Mouse (Mus musculus): Measurements from ENCODE around the gene Vps37d. TPM values are rescaled to one million over a fixed set of nuclear protein-coding genes. Genes with fewer than 3 reads are reported as not detected.
"Not testable (repeated sequence)": the region's sequence is repeated elsewhere in the genome, so short reads cannot be mapped to it uniquely, and the experiment has no call there.

The Vps37d gene
- polyA plus RNA-seq, 1 experiment from 2014 or later, result 3.3 TPM

GRCm38 (mm10) chr5:135075655-135076054 lies 2.4 kb downstream of the Vps37d start:
- Histone ChIP-seq H3K27ac (replicated peaks) (no peak overlapping the region), H3K36me3 (peaks cover 16% of the 10 kb centered on the region), H3K27me3 (replicated peaks) (peaks cover 26% of the 10 kb centered on the region), H3K9ac (no peak overlapping the region), H3K4me2 (no peak overlapping the region), H3K9me3 (no peaks in the 10 kb centered on the region), H3K4me3 (no peak overlapping the region), H3K4me1 (peaks cover 20% of the 10 kb centered on the region)
- WGBS, result 56% methylated on average over 4 of the region's 4 CpGs
- ATAC-seq (ENCODE audit: extremely low read depth, insufficient number of reproducible peaks, low FRiP score, low TSS enrichment), result no peak

GRCm38 (mm10) chr5:135073349-135074150 lies 4.5 kb downstream of the Vps37d start:
- 23% methylated on average over 22 of the region's 26 CpGs for WGBS
- no peak overlapping the region for H3K27ac ChIP-seq (replicated peaks)
- ATAC-seq (ENCODE audit: extremely low read depth, insufficient number of reproducible peaks, low FRiP score, low TSS enrichment), result no peak
- peaks cover under 1% of the 10 kb centered on the region for H3K9me3 ChIP-seq
- H3K36me3 ChIP-seq, result peaks cover 16% of the 10 kb centered on the region
- peak overlapping the region; percentile 34; the same call in 1 of the 2 replicates for H3K4me2 ChIP-seq
- no peak overlapping the region for H3K4me3 ChIP-seq
- H3K9ac ChIP-seq, result peak overlapping the region; percentile 65
- H3K4me1 ChIP-seq, result peaks cover 19% of the 10 kb centered on the region
- H3K27me3 ChIP-seq (replicated peaks), result peaks cover 8% of the 10 kb centered on the region; the same call in 1 of the 2 replicates

GRCm38 (mm10) chr5:135072720-135073119 lies 5.3 kb downstream of the Vps37d start:
- no peak overlapping the region for H3K4me2 ChIP-seq
- no peak for ATAC-seq (ENCODE audit: extremely low read depth, insufficient number of reproducible peaks, low FRiP score, low TSS enrichment)
- no peak overlapping the region for H3K27ac ChIP-seq (replicated peaks)
- no peak overlapping the region for H3K4me3 ChIP-seq
- peaks cover 6% of the 10 kb centered on the region for H3K9me3 ChIP-seq
- H3K27me3 ChIP-seq (replicated peaks), result peaks cover 8% of the 10 kb centered on the region; the same call in 1 of the 2 replicates
- peaks cover 16% of the 10 kb centered on the region for H3K4me1 ChIP-seq
- no peak overlapping the region for H3K9ac ChIP-seq
- 63% methylated on average over 6 of the region's 6 CpGs for WGBS
- peaks cover 23% of the 10 kb centered on the region for H3K36me3 ChIP-seq

GRCm38 (mm10) chr5:135072061-135072460 lies 6.0 kb downstream of the Vps37d start:
- Histone ChIP-seq H3K36me3 (peaks cover 30% of the 10 kb centered on the region), H3K4me2 (no peak overlapping the region), H3K9ac (no peak overlapping the region), H3K4me1 (peaks cover 10% of the 10 kb centered on the region), H3K9me3 (peaks cover 6% of the 10 kb centered on the region), H3K27me3 (replicated peaks) (peaks cover 8% of the 10 kb centered on the region; the same call in 1 of the 2 replicates), H3K4me3 (no peak overlapping the region), H3K27ac (replicated peaks) (no peak overlapping the region)
- 85% methylated on average over 2 of the region's 2 CpGs for WGBS
- no peak for ATAC-seq (ENCODE audit: extremely low read depth, insufficient number of reproducible peaks, low FRiP score, low TSS enrichment)

- Histone ChIP-seq H3K27ac (replicated peaks) (no peak overlapping the region), H3K9ac (no peak overlapping the region), H3K27me3 (replicated peaks) (peaks cover 8% of the 10 kb centered on the region; the same call in 1 of the 2 replicates), H3K36me3 (peaks cover 42% of the 10 kb centered on the region), H3K4me1 (peaks cover 14% of the 10 kb centered on the region), H3K4me3 (no peak overlapping the region), H3K4me2 (no peak overlapping the region), H3K9me3 (peaks cover 6% of the 10 kb centered on the region)
- 78% methylated on average over 3 of the region's 3 CpGs for WGBS
- no peak for ATAC-seq (ENCODE audit: extremely low read depth, insufficient number of reproducible peaks, low FRiP score, low TSS enrichment)
Observed at GRCm38 (mm10) chr5:135070448-135070847, 7.6 kb downstream of the Vps37d start.

- H3K4me2 ChIP-seq, result no peak overlapping the region
Observed at GRCm38 (mm10) chr5:135066008-135066407, 12.1 kb downstream of the Vps37d start.

GRCm38 (mm10) chr5:135064909-135065446 lies 13.1 kb downstream of the Vps37d start, which contains the start of gene Bud23:
TSS of gene Bud23 (minus strand) at chr5:135064959.
- ATAC-seq (ENCODE audit: extremely low read depth, insufficient number of reproducible peaks, low FRiP score, low TSS enrichment), result not testable (repeated sequence)
- WGBS, result 65% methylated on average over 9 of the region's 9 CpGs

More at GRCm38 (mm10) chr5:135066008-135066407, 12.1 kb downstream of the Vps37d start:
- ATAC-seq (ENCODE audit: extremely low read depth, insufficient number of reproducible peaks, low FRiP score, low TSS enrichment), result no peak
- peaks cover 43% of the 10 kb centered on the region for H3K36me3 ChIP-seq
- H3K27ac ChIP-seq (replicated peaks), result no peak overlapping the region
- no peaks in the 10 kb centered on the region for H3K27me3 ChIP-seq (replicated peaks)
- no peak overlapping the region for H3K9ac ChIP-seq
- H3K4me3 ChIP-seq, result no peak overlapping the region
- 91% methylated on average over 3 of the region's 3 CpGs for WGBS
- H3K4me1 ChIP-seq, result peaks cover 24% of the 10 kb centered on the region
- H3K9me3 ChIP-seq, result peaks cover 6% of the 10 kb centered on the region

GRCm38 (mm10) chr5:135064382-135064766 lies 13.7 kb downstream of the Vps37d start:
- H3K9me3 ChIP-seq, result peaks cover 6% of the 10 kb centered on the region
- no peaks in the 10 kb centered on the region for H3K27me3 ChIP-seq (replicated peaks)
- peak; percentile 62 for ATAC-seq (ENCODE audit: extremely low read depth, insufficient number of reproducible peaks, low FRiP score, low TSS enrichment)
- peak overlapping the region; percentile 64 for H3K27ac ChIP-seq (replicated peaks)
- H3K4me1 ChIP-seq, result peaks cover 24% of the 10 kb centered on the region
- WGBS, result under 1% methylated on average over 40 of the region's 40 CpGs
- peak overlapping the region; percentile 91 for H3K9ac ChIP-seq
- peak overlapping the region; percentile 96 for H3K4me2 ChIP-seq
- peak overlapping the region; percentile 94 for H3K4me3 ChIP-seq
- peaks cover 59% of the 10 kb centered on the region for H3K36me3 ChIP-seq

More at GRCm38 (mm10) chr5:135064909-135065446, 13.1 kb downstream of the Vps37d start, which contains the start of gene Bud23:
- Histone ChIP-seq H3K36me3 (peaks cover 53% of the 10 kb centered on the region), H3K4me3 (peak within 1 kb of the TSS; percentile 94), H3K4me1 (peaks cover 24% of the 10 kb centered on the region), H3K9ac (peak within 1 kb of the TSS; percentile 91), H3K27ac (replicated peaks) (peak within 1 kb of the TSS; percentile 64), H3K4me2 (peak within 1 kb of the TSS; percentile 96)
- H3K9me3 ChIP-seq; H3K27me3 ChIP-seq (replicated peaks): not testable (repeated sequence)

- H3K4me1 ChIP-seq, result peaks cover 24% of the 10 kb centered on the region
- peaks cover 65% of the 10 kb centered on the region for H3K36me3 ChIP-seq
- H3K27me3 ChIP-seq (replicated peaks), result no peaks in the 10 kb centered on the region
- peak within 1 kb of the TSS; percentile 64 for H3K27ac ChIP-seq (replicated peaks)
- H3K9ac ChIP-seq, result peak within 1 kb of the TSS; percentile 91
- under 1% methylated on average over 52 of the region's 52 CpGs for WGBS
- peak within 1 kb of the TSS; percentile 96 for H3K4me2 ChIP-seq
- peak within 1 kb of the TSS; percentile 94 for H3K4me3 ChIP-seq
- peak; percentile 94 for ATAC-seq (ENCODE audit: extremely low read depth, insufficient number of reproducible peaks, low FRiP score, low TSS enrichment)
- peaks cover 6% of the 10 kb centered on the region for H3K9me3 ChIP-seq
Observed at GRCm38 (mm10) chr5:135063629-135064381, 14.3 kb downstream of the Vps37d start, which contains the start of gene Dnajc30. TSS of gene Dnajc30 (plus strand) at chr5:135064202.

- peaks cover 96% of the 10 kb centered on the region for H3K36me3 ChIP-seq
- no peak overlapping the region for H3K27ac ChIP-seq (replicated peaks)
- 70% methylated on average over 12 of the region's 12 CpGs for WGBS
- no peak overlapping the region for H3K4me2 ChIP-seq
- no peaks in the 10 kb centered on the region for H3K9me3 ChIP-seq
- H3K27me3 ChIP-seq (replicated peaks), result no peaks in the 10 kb centered on the region
- no peak overlapping the region for H3K4me3 ChIP-seq
- no peak overlapping the region for H3K9ac ChIP-seq
- H3K4me1 ChIP-seq, result no peaks in the 10 kb centered on the region
- ATAC-seq (ENCODE audit: extremely low read depth, insufficient number of reproducible peaks, low FRiP score, low TSS enrichment), result no peak
Observed at GRCm38 (mm10) chr5:135053356-135053755, 24.7 kb downstream of the Vps37d start.

- ATAC-seq (ENCODE audit: extremely low read depth, insufficient number of reproducible peaks, low FRiP score, low TSS enrichment); H3K4me2 ChIP-seq; H3K27me3 ChIP-seq (replicated peaks); H3K27ac ChIP-seq (replicated peaks); H3K9me3 ChIP-seq; H3K4me3 ChIP-seq; H3K4me1 ChIP-seq; H3K9ac ChIP-seq: not testable (repeated sequence)
- 80% methylated on average over 6 of the region's 6 CpGs for WGBS
- peaks cover 97% of the 10 kb centered on the region for H3K36me3 ChIP-seq
Observed at GRCm38 (mm10) chr5:135049268-135049667, 28.8 kb downstream of the Vps37d start.
